Comparison of ENCODE assay signal across 24 mouse cellular contexts in genomic region chr5:28943571-28944316, GRCm38 (mm10).
A peak's percentile ranks its signal among the peaks of the same experiment; 100 is the strongest.
DNase-seq lines count a peak whose midpoint lies in the region; ATAC-seq and TF ChIP-seq lines count a peak whose summit lies in the region.
"Had no signal": no experiment of that assay in that cellular context is flagged by ENCODE, and none has a peak within 500 bp of the region (broad histone marks: within the 10 kb centered on the region; RNA-seq: fewer than 3 reads in every experiment).

No protein-coding gene starts in this region.

- WGBS in kidney, adult 2 months = 16% methylated on average over 13 of the region's 13 CpGs
- WGBS in intestine, embryonic 14.5 days = 21% methylated on average over 13 of the region's 13 CpGs
- WGBS in cerebellum, adult 2 months = 79% methylated on average over 13 of the region's 13 CpGs

- no peak overlapping the region for H3K9ac ChIP-seq in intestine, embryonic 14.5 days (ENCODE audit: low read length)
- H3K9ac ChIP-seq: embryonic facial prominence, embryonic 15.5 days; hindbrain, embryonic 15.5 days; liver, postnatal 0 days; midbrain, embryonic 15.5 days had no signal

- no peak for TF ChIP-seq POLR2A in kidney, adult 2 months (IDR thresholded peaks at IDR 0.05; ENCODE audit: low read depth, low read length)
- TF ChIP-seq POLR2A in cerebellum, adult 2 months (IDR thresholded peaks at IDR 0.05; ENCODE audit: borderline replicate concordance, insufficient read depth, low read length) = no peak

- peak; percentile 83 for ATAC-seq in intestine, embryonic 14.5 days (replicated peaks; ENCODE audit: low FRiP score, low TSS enrichment, low read depth)
- ATAC-seq: forebrain, embryonic 14.5 days; liver, postnatal 0 days; midbrain, embryonic 15.5 days had no signal

- no peaks in the 10 kb centered on the region; the same call in 1 of the 2 replicates for H3K27me3 ChIP-seq in kidney, adult 2 months (replicated peaks; ENCODE audit: control insufficient read depth, insufficient read depth, low read length)
- no peaks in the 10 kb centered on the region for H3K27me3 ChIP-seq in intestine, embryonic 14.5 days (replicated peaks; ENCODE audit: control insufficient read depth, insufficient read depth, low read length)
- no peaks in the 10 kb centered on the region for H3K27me3 ChIP-seq in cerebellum, adult 2 months (ENCODE audit: control insufficient read depth, insufficient read depth, low read length)
- H3K27me3 ChIP-seq: embryonic facial prominence, embryonic 15.5 days; hindbrain, embryonic 15.5 days had no signal

- no peak overlapping the region for H3K4me3 ChIP-seq in kidney, adult 2 months (ENCODE audit: insufficient read depth, low read depth, low read length)
- no peak overlapping the region for H3K4me3 ChIP-seq in intestine, embryonic 14.5 days (ENCODE audit: low read depth, low read length)
- H3K4me3 ChIP-seq in cerebellum, adult 2 months (replicated peaks; ENCODE audit: insufficient read depth, low read depth, low read length) = no peak overlapping the region
- H3K4me3 ChIP-seq: embryonic facial prominence, embryonic 15.5 days; gastrocnemius, adult 2 months; heart, embryonic 10.5 days; hindbrain, embryonic 15.5 days; layer of hippocampus, adult 2 months; limb, embryonic 10.5 days; midbrain, embryonic 15.5 days had no signal

- DNase-seq in kidney, adult 2 months = peak; percentile 7
- no peak for DNase-seq in kidney, adult 11 months
- peak; percentile 1 for DNase-seq in lung, postnatal 14 days
- no peak for DNase-seq in lung, postnatal 25 days (ENCODE audit: low spot score)
- DNase-seq in intestine, embryonic 14.5 days (ENCODE audit: low spot score) = peak; percentile 60
- peak; percentile 10 for DNase-seq in lung, postnatal 36 days
- no peak for DNase-seq in cerebellum, adult 2 months
- no peak for DNase-seq in spleen, postnatal 14 days (ENCODE audit: low spot score in 2 of 2)
- DNase-seq: adrenal gland, postnatal 36 days; cerebellum, adult 11 months; cerebellum, postnatal 10 days; gastrocnemius, adult 2 months; heart, postnatal 4 days; kidney, postnatal 25 days; liver; liver, postnatal 0 days; thymus, adult 2 months had no signal

- no peak for TF ChIP-seq CTCF in kidney, adult 2 months (conservative IDR thresholded peaks at IDR 0.05; ENCODE audit: insufficient read depth, insufficient read length, low read depth, low read length)
- no peak for TF ChIP-seq CTCF in cerebellum, adult 2 months (IDR thresholded peaks at IDR 0.05; ENCODE audit: borderline replicate concordance, insufficient read depth, low read depth, low read length)

- H3K27ac ChIP-seq in kidney, adult 2 months (ENCODE audit: insufficient read depth, low read depth, low read length) = no peak overlapping the region
- H3K27ac ChIP-seq in intestine, embryonic 14.5 days (ENCODE audit: low read depth) = no peak overlapping the region; the same call in 1 of the 2 replicates
- no peak overlapping the region for H3K27ac ChIP-seq in cerebellum, adult 2 months (ENCODE audit: insufficient read depth, low read length)
- H3K27ac ChIP-seq: embryonic facial prominence, embryonic 15.5 days; gastrocnemius, adult 2 months; heart, embryonic 10.5 days; hindbrain, embryonic 15.5 days; layer of hippocampus, adult 2 months; limb, embryonic 10.5 days; midbrain, embryonic 15.5 days had no signal

- H3K36me3 ChIP-seq in kidney, adult 2 months (ENCODE audit: control insufficient read depth, insufficient read depth, low read length) = no peaks in the 10 kb centered on the region
- H3K36me3 ChIP-seq in intestine, embryonic 14.5 days (ENCODE audit: control insufficient read depth, insufficient read depth, low read length) = no peaks in the 10 kb centered on the region
- H3K36me3 ChIP-seq: embryonic facial prominence, embryonic 15.5 days; heart, embryonic 10.5 days; hindbrain, embryonic 15.5 days; limb, embryonic 10.5 days; midbrain, embryonic 15.5 days had no signal

- H3K4me1 ChIP-seq in kidney, adult 2 months (ENCODE audit: control insufficient read depth, insufficient read depth, low read length) = no peaks in the 10 kb centered on the region
- H3K4me1 ChIP-seq in intestine, embryonic 14.5 days (replicated peaks; ENCODE audit: control insufficient read depth, insufficient read depth, low read length) = no peaks in the 10 kb centered on the region; the same call in 1 of the 2 replicates
- H3K4me1 ChIP-seq in cerebellum, adult 2 months (ENCODE audit: control insufficient read depth, insufficient read depth, low read length) = no peaks in the 10 kb centered on the region
- H3K4me1 ChIP-seq: embryonic facial prominence, embryonic 15.5 days; hindbrain, embryonic 15.5 days; limb, embryonic 10.5 days had no signal

- no peak overlapping the region for H3K4me2 ChIP-seq in intestine, embryonic 14.5 days (ENCODE audit: low read length)
- H3K4me2 ChIP-seq: embryonic facial prominence, embryonic 15.5 days; hindbrain, embryonic 15.5 days; midbrain, embryonic 15.5 days had no signal

- H3K9me3 ChIP-seq in intestine, embryonic 14.5 days (ENCODE audit: control insufficient read depth, low read length) = no peaks in the 10 kb centered on the region
- H3K9me3 ChIP-seq: embryonic facial prominence, embryonic 15.5 days; heart, embryonic 10.5 days; hindbrain, embryonic 15.5 days; limb, embryonic 10.5 days; midbrain, embryonic 15.5 days had no signal

Comparison
In these comparisons a context has a peak if more than half of its experiments do, and no peak if none do; other contexts are left out.
1. DNase-seq: peak in kidney, adult 2 months (single experiment), lung, postnatal 14 days (single experiment), intestine, embryonic 14.5 days (single experiment) and lung, postnatal 36 days (single experiment); none in kidney, adult 11 months (single experiment), lung, postnatal 25 days (single experiment), cerebellum, adult 2 months (0 of 2) and spleen, postnatal 14 days (0 of 2).